Mouse (Mus musculus): ENCODE results near the gene BC024978.
"Not testable (repeated sequence)": the region's sequence is repeated elsewhere in the genome, so short reads cannot be mapped to it uniquely, and the experiment has no call there.

GRCm38 (mm10) chr7:27244088-27244487 lies 48.5 kb downstream of the BC024978 start:
- TF ChIP-seq CTCF, POLR2A (IDR thresholded peaks at IDR 0.05; ENCODE audit: insufficient read depth, low read depth, low read length): not testable (repeated sequence)
